Mouse (Mus musculus): ENCODE data around the gene Ino80e. TPM values are rescaled to one million over a fixed set of nuclear protein-coding genes. Genes with fewer than 3 reads are reported as not detected.

Gene Ino80e
- total and polyA plus RNA-seq, 3 experiments, result 73.6 to 243 (median 73.9) TPM

DNA sequence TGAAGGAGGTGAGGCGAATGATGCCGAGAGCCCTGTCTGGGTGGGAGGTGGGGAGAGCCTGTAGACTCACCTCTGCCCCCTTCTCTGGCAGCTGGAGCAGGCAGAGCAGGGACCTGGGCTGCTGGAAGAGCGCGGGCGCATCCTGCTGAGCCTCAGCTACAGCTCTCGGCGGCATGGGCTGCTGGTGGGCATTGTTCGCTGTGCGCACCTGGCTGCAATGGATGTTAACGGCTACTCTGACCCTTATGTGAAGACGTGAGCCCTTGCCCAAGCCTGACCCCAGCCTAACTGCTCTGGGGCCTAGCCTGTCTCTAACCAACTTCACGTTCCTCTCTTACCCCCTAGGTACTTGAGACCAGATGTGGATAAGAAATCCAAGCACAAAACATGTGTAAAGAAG, 11.0 kb downstream of the Ino80e start:
- in situ Hi-C loops (cut with MboI; ENCODE audit: low pct_ligation_motif_present, low pct_unique_long_range_greater_than_20kb, low sequenced_read_pairs), result no loop called here
- no peaks in the 10 kb centered on the region for H3K9me3 ChIP-seq (replicated peaks; ENCODE audit: low read length)
- no peak overlapping the region for H3K4me3 ChIP-seq (replicated peaks in 1 of 3; ENCODE audit: low read depth in 2 of 3, low read length in 2 of 3, poor library complexity in 1 of 3)
- peaks cover 6 to 8% of the 10 kb centered on the region in 2 experiments; a peak in 2 of 4 replicates for H3K4me1 ChIP-seq (ENCODE audit: control insufficient read depth in 1 of 2, insufficient read depth in 2 of 2)
- H3K27me3 ChIP-seq (replicated peaks), result no peaks in the 10 kb centered on the region
- H3K36me3 ChIP-seq (replicated peaks in 1 of 2; ENCODE audit: control insufficient read depth in 1 of 2, insufficient read depth in 1 of 2, low read length in 1 of 2), result peaks cover 49 to 76% of the 10 kb centered on the region in 2 experiments
- no peak overlapping the region for H3K27ac ChIP-seq (ENCODE audit: insufficient read depth, low read depth)
- dilution Hi-C loops (cut with MboI; ENCODE audit: extremely low pct_ligation_motif_present, extremely low pct_unique_long_range_greater_than_20kb, low sequenced_read_pairs), result no loop called here
- H3K9ac ChIP-seq (ENCODE audit: insufficient read depth, low read depth), result no peak overlapping the region
- no peak overlapping the region for H3K4me2 ChIP-seq (ENCODE audit: insufficient read depth, low read depth, poor library complexity, severe bottlenecking)
- no peak for DNase-seq (ENCODE audit: extremely low read depth)
- H3K79me2 ChIP-seq (replicated peaks; ENCODE audit: control insufficient read depth, extremely low read depth, insufficient read depth, poor library complexity, severe bottlenecking), result no peaks in the 10 kb centered on the region
- TF ChIP-seq POLR2AphosphoS2 (IDR thresholded peaks at IDR 0.05; ENCODE audit: low read depth, low read length), result peak; percentile 70
- TF ChIP-seq MYC (IDR thresholded peaks at IDR 0.05; ENCODE audit: low read depth, low read length), result no peak

GRCm38 (mm10) chr7:126850161-126850560, 12.0 kb downstream of the Ino80e start:
- no peaks in the 10 kb centered on the region for H3K9me3 ChIP-seq (replicated peaks; ENCODE audit: low read length)
- no peaks in the 10 kb centered on the region for H3K27me3 ChIP-seq (replicated peaks)
- H3K4me3 ChIP-seq (replicated peaks in 1 of 3; ENCODE audit: low read depth in 2 of 3, low read length in 2 of 3, poor library complexity in 1 of 3), result no peak overlapping the region
- TF ChIP-seq ZC3H11A (IDR thresholded peaks at IDR 0.05; ENCODE audit: low read depth, low read length) (no peak), POLR2A (IDR thresholded peaks at IDR 0.05; ENCODE audit: low read depth, low read length) (no peak), NRF1 (IDR thresholded peaks at IDR 0.05; ENCODE audit: low read depth, low read length) (no peak), ETS1 (conservative IDR thresholded peaks at IDR 0.05; ENCODE audit: low read depth, low read length) (no peak), MAZ (IDR thresholded peaks at IDR 0.05; ENCODE audit: low read depth, low read length) (no peak), UBTF (IDR thresholded peaks at IDR 0.05; ENCODE audit: low read depth, low read length) (no peak), ZMIZ1 (IDR thresholded peaks at IDR 0.05; ENCODE audit: low read depth, low read length) (no peak), POLR2AphosphoS2 (IDR thresholded peaks at IDR 0.05; ENCODE audit: low read depth, low read length) (no peak), MEF2A (IDR thresholded peaks at IDR 0.05; ENCODE audit: borderline replicate concordance, low read depth, low read length) (no peak)
- H3K36me3 ChIP-seq (replicated peaks in 1 of 2; ENCODE audit: control insufficient read depth in 1 of 2, insufficient read depth in 1 of 2, low read length in 1 of 2), result peaks cover 39 to 66% of the 10 kb centered on the region in 2 experiments
- H3K9ac ChIP-seq (ENCODE audit: insufficient read depth, low read depth), result no peak overlapping the region
- no peak overlapping the region for H3K4me2 ChIP-seq (ENCODE audit: insufficient read depth, low read depth, poor library complexity, severe bottlenecking)
- no peak overlapping the region for H3K27ac ChIP-seq (ENCODE audit: insufficient read depth, low read depth)
- in situ Hi-C loops (cut with MboI; ENCODE audit: low pct_ligation_motif_present, low pct_unique_long_range_greater_than_20kb, low sequenced_read_pairs), result no loop called here
- dilution Hi-C loops (cut with MboI; ENCODE audit: extremely low pct_ligation_motif_present, extremely low pct_unique_long_range_greater_than_20kb, low sequenced_read_pairs), result no loop called here
- H3K79me2 ChIP-seq (replicated peaks; ENCODE audit: control insufficient read depth, extremely low read depth, insufficient read depth, poor library complexity, severe bottlenecking), result no peaks in the 10 kb centered on the region
- DNase-seq (ENCODE audit: extremely low read depth), result no peak
- H3K4me1 ChIP-seq (ENCODE audit: control insufficient read depth in 1 of 2, insufficient read depth in 2 of 2), result peaks cover 0 to 6% of the 10 kb centered on the region in 2 experiments; a peak in 1 of 4 replicates

DNA sequence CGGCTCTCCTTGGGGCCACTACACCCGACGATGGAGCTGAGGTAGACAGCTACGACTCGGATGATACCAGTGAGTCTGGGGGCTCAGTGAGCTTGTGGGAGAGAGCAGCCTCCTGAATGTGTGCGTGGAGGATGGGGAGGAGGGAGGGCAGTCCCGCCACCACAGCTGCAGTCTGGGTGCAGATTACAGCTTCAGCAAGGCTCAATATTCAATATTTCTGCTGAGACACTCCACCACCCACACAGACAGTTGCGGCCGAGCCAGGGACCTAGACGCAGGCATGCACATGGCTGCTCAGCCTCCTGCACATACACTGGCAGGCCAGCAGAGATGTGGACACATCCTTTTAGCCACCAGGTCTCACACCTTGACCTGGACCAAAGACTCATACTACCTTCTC, 13.4 kb downstream of the Ino80e start:
- Histone ChIP-seq H3K27me3 (replicated peaks) (peaks cover 3% of the 10 kb centered on the region), H3K4me1 (ENCODE audit: control insufficient read depth in 1 of 2, insufficient read depth in 2 of 2) (peaks cover 0 to 6% of the 10 kb centered on the region in 2 experiments; a peak in 1 of 4 replicates), H3K27ac (ENCODE audit: insufficient read depth, low read depth) (no peak overlapping the region), H3K4me3 (replicated peaks in 1 of 3; ENCODE audit: low read depth in 2 of 3, low read length in 2 of 3, poor library complexity in 1 of 3) (no peak overlapping the region), H3K9ac (ENCODE audit: insufficient read depth, low read depth) (no peak overlapping the region), H3K4me2 (ENCODE audit: insufficient read depth, low read depth, poor library complexity, severe bottlenecking) (no peak overlapping the region), H3K9me3 (replicated peaks; ENCODE audit: low read length) (no peaks in the 10 kb centered on the region), H3K79me2 (replicated peaks; ENCODE audit: control insufficient read depth, extremely low read depth, insufficient read depth, poor library complexity, severe bottlenecking) (no peaks in the 10 kb centered on the region), H3K36me3 (replicated peaks in 1 of 2; ENCODE audit: control insufficient read depth in 1 of 2, insufficient read depth in 1 of 2, low read length in 1 of 2) (peaks cover 26 to 52% of the 10 kb centered on the region in 2 experiments)
- in situ Hi-C loops (cut with MboI; ENCODE audit: low pct_ligation_motif_present, low pct_unique_long_range_greater_than_20kb, low sequenced_read_pairs), result no loop called here
- dilution Hi-C loops (cut with MboI; ENCODE audit: extremely low pct_ligation_motif_present, extremely low pct_unique_long_range_greater_than_20kb, low sequenced_read_pairs), result no loop called here
- DNase-seq (ENCODE audit: extremely low read depth), result no peak
- TF ChIP-seq ZC3H11A (IDR thresholded peaks at IDR 0.05; ENCODE audit: low read depth, low read length), result no peak
- TF ChIP-seq GABPA (IDR thresholded peaks at IDR 0.05; ENCODE audit: insufficient replicate concordance, low read depth, low read length), result no peak
- no peak for TF ChIP-seq NRF1 (IDR thresholded peaks at IDR 0.05; ENCODE audit: low read depth, low read length)
- no peak for TF ChIP-seq USF1 (IDR thresholded peaks at IDR 0.05; ENCODE audit: low read depth, low read length)
- TF ChIP-seq CHD2 (IDR thresholded peaks at IDR 0.05; ENCODE audit: low read length), result no peak
- TF ChIP-seq PAX5 (IDR thresholded peaks at IDR 0.05; ENCODE audit: low read length), result no peak
- no peak for TF ChIP-seq RCOR1 (conservative IDR thresholded peaks at IDR 0.05; ENCODE audit: low read depth, low read length)
- no peak for TF ChIP-seq UBTF (IDR thresholded peaks at IDR 0.05; ENCODE audit: low read depth, low read length)
- TF ChIP-seq JUN (IDR thresholded peaks at IDR 0.05; ENCODE audit: insufficient read depth, low read depth, low read length), result no peak
- no peak for TF ChIP-seq TBP (conservative IDR thresholded peaks at IDR 0.05; ENCODE audit: low read depth, low read length)
- no peak for TF ChIP-seq ZMIZ1 (IDR thresholded peaks at IDR 0.05; ENCODE audit: low read depth, low read length)
- no peak for TF ChIP-seq IRF4 (IDR thresholded peaks at IDR 0.05; ENCODE audit: low read depth, low read length)
- no peak for TF ChIP-seq SIN3A (IDR thresholded peaks at IDR 0.05; ENCODE audit: low read length)
- TF ChIP-seq POLR2AphosphoS2 (IDR thresholded peaks at IDR 0.05; ENCODE audit: low read depth, low read length), result no peak
- no peak for TF ChIP-seq NELFE (IDR thresholded peaks at IDR 0.05; ENCODE audit: low read depth, low read length)
- no peak for TF ChIP-seq ZNF384 (IDR thresholded peaks at IDR 0.05; ENCODE audit: low read depth, low read length)
- no peak for TF ChIP-seq ZKSCAN1 (IDR thresholded peaks at IDR 0.05; ENCODE audit: borderline replicate concordance, low read depth, low read length)
- TF ChIP-seq EP300 (IDR thresholded peaks at IDR 0.05; ENCODE audit: low read length), result no peak
